Mouse (Mus musculus): ENCODE measurements around the gene Tex11. TPM values are rescaled to one million over a fixed set of nuclear protein-coding genes. Genes with fewer than 3 reads are reported as not detected.
"Not testable (repeated sequence)": the region's sequence is repeated elsewhere in the genome, so short reads cannot be mapped to it uniquely, and the experiment has no call there.

Gene Tex11
- polyA plus RNA-seq (2015; fragmentation: Nextera tagmentation; extraction: Ambion mirVana) = not detected in 2 replicates

- Histone ChIP-seq H3K27ac (ENCODE audit: low read length) (no peak within 1 kb of the TSS), H3K4me2 (ENCODE audit: low read depth, low read length) (no peak within 1 kb of the TSS), H3K4me1 (ENCODE audit: control insufficient read depth, insufficient read depth, low read length) (no peaks in the 10 kb centered on the region), H3K27me3 (replicated peaks; ENCODE audit: control insufficient read depth, insufficient read depth, low read length) (no peaks in the 10 kb centered on the region), H3K9ac (ENCODE audit: low read depth, low read length) (no peak within 1 kb of the TSS), H3K9me3 (ENCODE audit: control insufficient read depth, low read length) (no peaks in the 10 kb centered on the region), H3K36me3 (ENCODE audit: control insufficient read depth, insufficient read depth, low read length) (no peaks in the 10 kb centered on the region), H3K4me3 (ENCODE audit: low read length) (no peak within 1 kb of the TSS)
- ATAC-seq = no peak
- 88% methylated on average over 31 of the region's 31 CpGs for WGBS
Observed at GRCm38 (mm10) chrX:101059541-101059940, at the start of gene Tex11. Tex11 (minus strand) TSS chrX:101059667.

- Histone ChIP-seq H3K9ac (ENCODE audit: low read depth, low read length) (0 out of 2 replicates have a peak within 1 kb of the TSS, but pooled peaks have one; percentile 24), H3K36me3 (ENCODE audit: control insufficient read depth, insufficient read depth, low read length) (no peaks in the 10 kb centered on the region), H3K27me3 (replicated peaks; ENCODE audit: control insufficient read depth, insufficient read depth, low read length) (peaks cover 11% of the 10 kb centered on the region), H3K4me3 (ENCODE audit: low read length) (peak within 1 kb of the TSS; percentile 34), H3K4me1 (ENCODE audit: control insufficient read depth, insufficient read depth, low read length) (no peaks in the 10 kb centered on the region), H3K4me2 (ENCODE audit: low read depth, low read length) (peak within 1 kb of the TSS; percentile 54), H3K27ac (ENCODE audit: low read length) (no peak within 1 kb of the TSS), H3K9me3 (ENCODE audit: control insufficient read depth, low read length) (no peaks in the 10 kb centered on the region)
- WGBS = 39% methylated on average over 11 of the region's 11 CpGs
- no peak for ATAC-seq
Observed at GRCm38 (mm10) chrX:101085920-101086319, 26.5 kb upstream of the Tex11 start, which contains the start of gene Slc7a3. Slc7a3 (minus strand) TSS chrX:101086020.

- H3K9ac ChIP-seq (ENCODE audit: low read depth, low read length); ATAC-seq; H3K9me3 ChIP-seq (ENCODE audit: control insufficient read depth, low read length); H3K27ac ChIP-seq (ENCODE audit: low read length); H3K4me1 ChIP-seq (ENCODE audit: control insufficient read depth, insufficient read depth, low read length); H3K36me3 ChIP-seq (ENCODE audit: control insufficient read depth, insufficient read depth, low read length): not testable (repeated sequence)
- Histone ChIP-seq H3K4me3 (ENCODE audit: low read length) (peak overlapping the region; percentile 34), H3K4me2 (ENCODE audit: low read depth, low read length) (peak overlapping the region; percentile 54), H3K27me3 (replicated peaks; ENCODE audit: control insufficient read depth, insufficient read depth, low read length) (peaks cover 11% of the 10 kb centered on the region)
- 20% methylated on average over 7 of the region's 9 CpGs for WGBS
Observed at GRCm38 (mm10) chrX:101085211-101085610, 25.7 kb upstream of the Tex11 start.

- ATAC-seq = no peak
- no peaks in the 10 kb centered on the region for H3K9me3 ChIP-seq (ENCODE audit: control insufficient read depth, low read length)
- no peaks in the 10 kb centered on the region for H3K4me1 ChIP-seq (ENCODE audit: control insufficient read depth, insufficient read depth, low read length)
- no peak overlapping the region for H3K9ac ChIP-seq (ENCODE audit: low read depth, low read length)
- no peak overlapping the region; the same call in 1 of the 2 replicates for H3K4me3 ChIP-seq (ENCODE audit: low read length)
- H3K27ac ChIP-seq (ENCODE audit: low read length) = no peak overlapping the region
- H3K27me3 ChIP-seq (replicated peaks; ENCODE audit: control insufficient read depth, insufficient read depth, low read length) = peaks cover 11% of the 10 kb centered on the region
- H3K4me2 ChIP-seq (ENCODE audit: low read depth, low read length) = no peak overlapping the region
- no peaks in the 10 kb centered on the region for H3K36me3 ChIP-seq (ENCODE audit: control insufficient read depth, insufficient read depth, low read length)
- WGBS = 73% methylated on average over 2 of the region's 2 CpGs
Observed at GRCm38 (mm10) chrX:101084192-101084591, 24.7 kb upstream of the Tex11 start.

GRCm38 (mm10) chrX:101065245-101065644 is 5.8 kb upstream of the Tex11 start:
- Histone ChIP-seq H3K36me3 (ENCODE audit: control insufficient read depth, insufficient read depth, low read length) (no peaks in the 10 kb centered on the region), H3K4me1 (ENCODE audit: control insufficient read depth, insufficient read depth, low read length) (no peaks in the 10 kb centered on the region), H3K4me3 (ENCODE audit: low read length) (no peak overlapping the region), H3K27me3 (replicated peaks; ENCODE audit: control insufficient read depth, insufficient read depth, low read length) (no peaks in the 10 kb centered on the region), H3K27ac (ENCODE audit: low read length) (no peak overlapping the region), H3K4me2 (ENCODE audit: low read depth, low read length) (no peak overlapping the region), H3K9ac (ENCODE audit: low read depth, low read length) (no peak overlapping the region), H3K9me3 (ENCODE audit: control insufficient read depth, low read length) (no peaks in the 10 kb centered on the region)
- WGBS = 53% methylated on average over 1 of the region's 1 CpGs
- no peak for ATAC-seq

- H3K9me3 ChIP-seq (ENCODE audit: control insufficient read depth, low read length) = no peaks in the 10 kb centered on the region
- WGBS = 43% methylated on average over 2 of the region's 2 CpGs
- H3K36me3 ChIP-seq (ENCODE audit: control insufficient read depth, insufficient read depth, low read length) = no peaks in the 10 kb centered on the region
- ATAC-seq = no peak
- no peaks in the 10 kb centered on the region for H3K4me1 ChIP-seq (ENCODE audit: control insufficient read depth, insufficient read depth, low read length)
- H3K4me2 ChIP-seq (ENCODE audit: low read depth, low read length) = no peak overlapping the region
- H3K4me3 ChIP-seq (ENCODE audit: low read length) = no peak overlapping the region
- H3K27me3 ChIP-seq (replicated peaks; ENCODE audit: control insufficient read depth, insufficient read depth, low read length) = no peaks in the 10 kb centered on the region
- no peak overlapping the region for H3K9ac ChIP-seq (ENCODE audit: low read depth, low read length)
- no peak overlapping the region for H3K27ac ChIP-seq (ENCODE audit: low read length)
Observed at GRCm38 (mm10) chrX:101063503-101063902, 4.0 kb upstream of the Tex11 start.

GRCm38 (mm10) chrX:100943640-100944039 is 115.8 kb downstream of the Tex11 start:
- no peak for ATAC-seq
- Histone ChIP-seq H3K27ac (ENCODE audit: low read length) (no peak overlapping the region), H3K36me3 (ENCODE audit: control insufficient read depth, insufficient read depth, low read length) (no peaks in the 10 kb centered on the region), H3K9ac (ENCODE audit: low read depth, low read length) (no peak overlapping the region), H3K27me3 (replicated peaks; ENCODE audit: control insufficient read depth, insufficient read depth, low read length) (0 out of 2 replicates have a peak, but pooled peaks cover 3% of the 10 kb centered on the region), H3K4me2 (ENCODE audit: low read depth, low read length) (no peak overlapping the region), H3K4me3 (ENCODE audit: low read length) (no peak overlapping the region), H3K9me3 (ENCODE audit: control insufficient read depth, low read length) (no peaks in the 10 kb centered on the region), H3K4me1 (ENCODE audit: control insufficient read depth, insufficient read depth, low read length) (no peaks in the 10 kb centered on the region)
- 32% methylated on average over 2 of the region's 2 CpGs for WGBS

- H3K9ac ChIP-seq (ENCODE audit: low read depth, low read length) = no peak overlapping the region
- no peak for ATAC-seq
Observed at GRCm38 (mm10) chrX:100839211-100839610, 220.3 kb downstream of the Tex11 start.

GRCm38 (mm10) chrX:100832806-100833205 is 226.7 kb downstream of the Tex11 start:
- Histone ChIP-seq H3K4me3 (ENCODE audit: low read length) (no peak overlapping the region), H3K27me3 (replicated peaks; ENCODE audit: control insufficient read depth, insufficient read depth, low read length) (no peaks in the 10 kb centered on the region), H3K4me2 (ENCODE audit: low read depth, low read length) (no peak overlapping the region), H3K4me1 (ENCODE audit: control insufficient read depth, insufficient read depth, low read length) (no peaks in the 10 kb centered on the region), H3K27ac (ENCODE audit: low read length) (no peak overlapping the region), H3K36me3 (ENCODE audit: control insufficient read depth, insufficient read depth, low read length) (no peaks in the 10 kb centered on the region), H3K9me3 (ENCODE audit: control insufficient read depth, low read length) (no peaks in the 10 kb centered on the region), H3K9ac (ENCODE audit: low read depth, low read length) (no peak overlapping the region)
- WGBS = 87% methylated on average over 2 of the region's 2 CpGs
- no peak for ATAC-seq

More at GRCm38 (mm10) chrX:100839211-100839610, 220.3 kb downstream of the Tex11 start:
- H3K27me3 ChIP-seq (replicated peaks; ENCODE audit: control insufficient read depth, insufficient read depth, low read length) = no peaks in the 10 kb centered on the region
- no peak overlapping the region for H3K27ac ChIP-seq (ENCODE audit: low read length)
- H3K4me1 ChIP-seq (ENCODE audit: control insufficient read depth, insufficient read depth, low read length) = no peaks in the 10 kb centered on the region
- no peaks in the 10 kb centered on the region for H3K9me3 ChIP-seq (ENCODE audit: control insufficient read depth, low read length)
- H3K36me3 ChIP-seq (ENCODE audit: control insufficient read depth, insufficient read depth, low read length) = no peaks in the 10 kb centered on the region
- H3K4me3 ChIP-seq (ENCODE audit: low read length) = no peak overlapping the region
- no peak overlapping the region for H3K4me2 ChIP-seq (ENCODE audit: low read depth, low read length)

- H3K4me1 ChIP-seq (ENCODE audit: control insufficient read depth, insufficient read depth, low read length) = no peaks in the 10 kb centered on the region
- H3K4me2 ChIP-seq (ENCODE audit: low read depth, low read length) = no peak overlapping the region
- H3K36me3 ChIP-seq (ENCODE audit: control insufficient read depth, insufficient read depth, low read length) = no peaks in the 10 kb centered on the region
- peak; percentile 74 for ATAC-seq
- H3K9me3 ChIP-seq (ENCODE audit: control insufficient read depth, low read length) = no peaks in the 10 kb centered on the region
- 50% methylated on average over 1 of the region's 1 CpGs for WGBS
- H3K9ac ChIP-seq (ENCODE audit: low read depth, low read length) = no peak overlapping the region
- no peak overlapping the region; the same call in 1 of the 2 replicates for H3K27ac ChIP-seq (ENCODE audit: low read length)
- no peaks in the 10 kb centered on the region for H3K27me3 ChIP-seq (replicated peaks; ENCODE audit: control insufficient read depth, insufficient read depth, low read length)
- no peak overlapping the region for H3K4me3 ChIP-seq (ENCODE audit: low read length)
Observed at GRCm38 (mm10) chrX:100825557-100825956, 233.9 kb downstream of the Tex11 start.
